Mouse (Mus musculus) liver, embryonic 14.5 days (tissue): ENCODE results near the gene Commd1.

Source experiments
- CTCF ChIP-seq: IDR thresholded peaks from 2 replicates; pipeline ENCODE4 v1.5.1; 2016; ENCODE audit warnings: antibody characterized with exemption, low read depth, control low read depth
- EP300 ChIP-seq: IDR thresholded peaks from 2 replicates; pipeline ENCODE4 v1.6.1; 2016; ENCODE audit warnings: antibody characterized with exemption, low read depth

DNA sequence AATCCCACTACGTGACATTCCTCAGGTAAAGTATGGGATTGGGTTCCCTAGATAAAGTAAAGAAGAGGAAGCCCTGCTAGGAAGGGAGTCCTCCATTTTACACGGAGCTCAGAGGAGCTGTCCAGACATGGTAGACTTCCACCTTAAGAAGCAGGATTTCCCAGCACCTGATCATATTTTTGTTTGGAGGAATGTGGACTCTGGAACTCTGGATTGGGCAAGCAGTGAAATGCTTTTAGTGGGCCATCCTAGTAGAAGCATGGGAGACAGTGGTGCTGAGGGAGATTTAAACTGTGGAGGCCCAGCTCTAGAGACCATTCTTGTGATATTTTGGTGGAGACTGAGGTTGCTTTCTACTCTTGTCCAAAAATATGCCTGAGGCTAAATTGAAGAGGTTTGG lies 59.6 kb downstream of the Commd1 start:
- TF ChIP-seq CTCF (no peak), EP300 (no peak)
